Mouse (Mus musculus) heart, embryonic 16.5 days (tissue): ENCODE measurements around the gene Tiam2. TPM values are rescaled to one million over a fixed set of nuclear protein-coding genes. Genes with fewer than 3 reads are reported as not detected.

ENCODE experiments used
- ATAC-seq: fragments of 200-750 bp; cut with Nextera tagmentation; replicated peaks from 2 replicates; pipeline ENCODE4 v1.8.0; 2017; ENCODE audit warnings: moderate number of reproducible peaks; ENCODE audit not compliant: insufficient read depth, low FRiP score; ENCODE audit errors: extremely low read depth
- H3K27ac ChIP-seq: fragments of 300-500 bp; sonication (generic); 2 replicates; pipeline ENCODE4 v1.5.1; 2014; ENCODE audit warnings: mild to moderate bottlenecking, low read length, control low read depth, moderate library complexity
- H3K27me3 ChIP-seq: fragments of 300-500 bp; sonication (generic); 2 replicates; pipeline ENCODE4 v1.6.1; 2014; ENCODE audit warnings: low read length, mixed read lengths; ENCODE audit not compliant: control insufficient read depth, insufficient read depth
- H3K36me3 ChIP-seq: fragments of 300-500 bp; sonication (generic); 2 replicates; pipeline ENCODE4 v1.6.1; 2014; ENCODE audit not compliant: control insufficient read depth, insufficient read depth
- H3K4me1 ChIP-seq: fragments of 300-500 bp; sonication (generic); 2 replicates; pipeline ENCODE4 v1.6.1; 2014; ENCODE audit warnings: low read length, mixed read lengths; ENCODE audit not compliant: control insufficient read depth, insufficient read depth
- H3K4me2 ChIP-seq: fragments of 300-500 bp; sonication (generic); 2 replicates; pipeline ENCODE4 v1.6.1; 2014; ENCODE audit warnings: low read depth, mild to moderate bottlenecking, control low read depth, low read length
- H3K4me3 ChIP-seq: fragments of 300-500 bp; sonication (generic); 2 replicates; pipeline ENCODE4 v1.5.1; 2014; ENCODE audit warnings: mild to moderate bottlenecking, control low read depth, low read length
- H3K9ac ChIP-seq: fragments of 300-500 bp; sonication (generic); 2 replicates; pipeline ENCODE4 v1.6.1; 2014; ENCODE audit warnings: low read length, control low read depth
- H3K9me3 ChIP-seq: fragments of 300-500 bp; sonication (generic); replicated peaks from 2 replicates; pipeline ENCODE4 v1.6.1; 2016; ENCODE audit warnings: low read length; ENCODE audit not compliant: control insufficient read depth
- WGBS: fragments of 180-500 bp; shearing (Covaris S2); extraction: QIAGEN DNeasy Blood & Tissue Kit; methylation state at CpG from one replicate; pipeline ENCODE4 v1.1.7; 2014; 5-methylcytosine and 5-hydroxymethylcytosine counted together
- polyA plus RNA-seq: library from polyadenylated mRNA; unstranded; fragments of >200 nt; fragmentation: Nextera tagmentation; extraction: Ambion mirVana; gene quantifications from 2 replicates; pipeline ENCODE4 v1.2.1, GENCODE M21; 2015

Gene Tiam2
- polyA plus RNA-seq, 1 experiment from 2014 or later: 3.5 TPM

DNA sequence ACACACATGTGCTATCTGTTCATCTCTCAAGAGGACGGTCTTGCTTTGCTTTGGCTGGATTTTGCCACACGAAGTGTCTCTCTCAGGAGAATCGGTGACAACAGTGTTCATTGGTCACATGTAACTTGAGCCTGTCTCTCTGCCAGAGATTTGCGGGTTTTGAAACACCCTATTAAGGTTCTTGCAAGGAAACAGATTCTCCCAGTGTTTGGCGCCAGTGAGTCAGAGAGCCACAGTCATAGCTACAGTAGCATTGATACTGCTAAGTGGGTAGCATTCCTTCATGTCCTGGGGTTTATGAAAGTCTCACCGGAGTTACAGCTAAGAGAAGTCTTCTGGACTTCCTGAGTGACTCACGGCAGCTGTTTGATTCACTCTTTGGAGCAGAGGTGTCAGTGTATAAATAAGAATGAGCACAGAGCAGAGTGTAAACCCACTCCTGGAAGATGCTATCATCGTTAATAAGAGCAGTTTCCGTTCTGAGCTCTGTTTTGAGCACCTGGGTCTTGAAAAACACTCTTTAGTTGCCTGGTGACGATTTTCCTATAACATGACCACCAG lies 93.1 kb downstream of the Tiam2 start:
- Histone ChIP-seq H3K4me2 (no peak overlapping the region), H3K9ac (no peak overlapping the region)
- WGBS: 44% methylated on average over 10 of the region's 10 CpGs

DNA sequence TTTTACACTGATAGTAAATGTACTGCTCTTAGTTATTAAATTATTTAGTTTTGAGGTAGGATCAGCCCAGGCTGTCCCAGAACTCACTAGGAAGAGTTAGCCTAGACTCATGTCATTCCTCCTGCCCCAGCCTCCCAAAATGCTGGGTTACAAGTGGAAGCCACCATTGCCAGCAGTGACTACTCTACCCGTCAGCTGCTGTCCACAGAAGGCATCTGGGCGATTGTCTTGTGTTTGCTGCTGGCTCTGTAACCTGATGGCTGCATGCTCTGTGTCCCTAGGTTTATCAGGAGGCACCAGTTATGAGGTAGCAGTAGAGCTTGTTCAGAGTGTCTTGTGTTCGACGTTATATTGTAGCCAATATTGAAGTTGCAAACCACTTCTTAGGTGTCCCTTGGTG lies 93.8 kb downstream of the Tiam2 start:
- H3K27ac ChIP-seq: no peak overlapping the region
- no peak overlapping the region for H3K4me2 ChIP-seq
- H3K4me3 ChIP-seq: no peak overlapping the region
- no peak overlapping the region for H3K9ac ChIP-seq
- peaks cover 5% of the 10 kb centered on the region; the same call in 1 of the 2 replicates for H3K4me1 ChIP-seq
- H3K9me3 ChIP-seq: no peaks in the 10 kb centered on the region
- ATAC-seq: no peak
- H3K27me3 ChIP-seq: no peaks in the 10 kb centered on the region
- 81% methylated on average over 4 of the region's 4 CpGs for WGBS
- no peaks in the 10 kb centered on the region for H3K36me3 ChIP-seq

More for the DNA sequence above, 93.1 kb downstream of the Tiam2 start:
- H3K4me3 ChIP-seq: no peak overlapping the region
- H3K4me1 ChIP-seq: peaks cover 5% of the 10 kb centered on the region; the same call in 1 of the 2 replicates
- ATAC-seq: no peak
- no peaks in the 10 kb centered on the region for H3K27me3 ChIP-seq
- no peak overlapping the region for H3K27ac ChIP-seq
- no peaks in the 10 kb centered on the region for H3K9me3 ChIP-seq
- no peaks in the 10 kb centered on the region for H3K36me3 ChIP-seq

DNA sequence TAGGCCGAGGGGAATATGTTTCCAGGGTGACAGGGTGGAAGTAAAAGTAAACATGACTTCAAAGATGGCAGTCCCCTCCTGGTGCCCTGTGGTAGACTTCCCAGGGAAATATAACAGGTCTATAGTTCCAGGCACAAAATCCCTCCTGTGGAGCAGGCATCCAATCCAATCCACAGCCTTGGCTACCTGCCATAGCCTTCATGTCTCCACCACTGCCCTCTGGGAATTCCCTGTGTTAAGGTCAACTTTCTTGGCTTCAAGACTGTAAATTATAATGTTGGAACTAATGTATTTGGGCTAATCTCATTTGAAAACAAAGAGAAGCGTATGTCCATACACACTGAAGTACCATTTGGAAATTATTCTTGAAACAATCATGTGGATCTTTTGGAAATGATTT lies 97.0 kb downstream of the Tiam2 start:
- peaks cover 5% of the 10 kb centered on the region; the same call in 1 of the 2 replicates for H3K4me1 ChIP-seq
- no peaks in the 10 kb centered on the region for H3K36me3 ChIP-seq
- no peak overlapping the region for H3K4me3 ChIP-seq
- no peak for ATAC-seq
- no peaks in the 10 kb centered on the region for H3K9me3 ChIP-seq
- no peaks in the 10 kb centered on the region for H3K27me3 ChIP-seq
- 58% methylated on average over 2 of the region's 2 CpGs for WGBS
- H3K9ac ChIP-seq: no peak overlapping the region
- no peak overlapping the region for H3K27ac ChIP-seq
- no peak overlapping the region for H3K4me2 ChIP-seq

DNA sequence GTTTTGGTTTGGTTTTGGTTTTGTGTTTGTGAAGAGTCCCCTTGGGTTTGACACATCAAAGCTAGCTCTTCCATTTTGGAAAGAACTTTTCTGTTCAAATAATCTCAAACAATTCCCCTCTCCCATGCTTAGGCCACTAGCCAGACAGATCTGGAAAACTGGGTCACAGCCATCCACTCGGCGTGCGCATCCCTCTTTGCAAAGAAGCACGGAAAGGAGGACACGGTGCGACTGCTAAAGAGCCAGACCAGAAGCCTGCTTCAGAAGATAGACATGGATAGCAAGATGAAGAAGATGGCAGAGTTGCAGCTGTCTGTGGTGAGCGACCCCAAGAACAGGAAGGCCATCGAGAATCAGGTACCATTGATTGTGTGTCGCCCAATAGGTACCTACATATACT lies 102.3 kb downstream of the Tiam2 start:
- peaks cover 8% of the 10 kb centered on the region for H3K4me1 ChIP-seq
- H3K4me2 ChIP-seq: no peak overlapping the region
- WGBS: 91% methylated on average over 9 of the region's 9 CpGs
- H3K27ac ChIP-seq: no peak overlapping the region
- no peak for ATAC-seq
- H3K9ac ChIP-seq: no peak overlapping the region
- no peak overlapping the region for H3K4me3 ChIP-seq
- H3K9me3 ChIP-seq: no peaks in the 10 kb centered on the region
- H3K27me3 ChIP-seq: no peaks in the 10 kb centered on the region
- no peaks in the 10 kb centered on the region for H3K36me3 ChIP-seq

DNA sequence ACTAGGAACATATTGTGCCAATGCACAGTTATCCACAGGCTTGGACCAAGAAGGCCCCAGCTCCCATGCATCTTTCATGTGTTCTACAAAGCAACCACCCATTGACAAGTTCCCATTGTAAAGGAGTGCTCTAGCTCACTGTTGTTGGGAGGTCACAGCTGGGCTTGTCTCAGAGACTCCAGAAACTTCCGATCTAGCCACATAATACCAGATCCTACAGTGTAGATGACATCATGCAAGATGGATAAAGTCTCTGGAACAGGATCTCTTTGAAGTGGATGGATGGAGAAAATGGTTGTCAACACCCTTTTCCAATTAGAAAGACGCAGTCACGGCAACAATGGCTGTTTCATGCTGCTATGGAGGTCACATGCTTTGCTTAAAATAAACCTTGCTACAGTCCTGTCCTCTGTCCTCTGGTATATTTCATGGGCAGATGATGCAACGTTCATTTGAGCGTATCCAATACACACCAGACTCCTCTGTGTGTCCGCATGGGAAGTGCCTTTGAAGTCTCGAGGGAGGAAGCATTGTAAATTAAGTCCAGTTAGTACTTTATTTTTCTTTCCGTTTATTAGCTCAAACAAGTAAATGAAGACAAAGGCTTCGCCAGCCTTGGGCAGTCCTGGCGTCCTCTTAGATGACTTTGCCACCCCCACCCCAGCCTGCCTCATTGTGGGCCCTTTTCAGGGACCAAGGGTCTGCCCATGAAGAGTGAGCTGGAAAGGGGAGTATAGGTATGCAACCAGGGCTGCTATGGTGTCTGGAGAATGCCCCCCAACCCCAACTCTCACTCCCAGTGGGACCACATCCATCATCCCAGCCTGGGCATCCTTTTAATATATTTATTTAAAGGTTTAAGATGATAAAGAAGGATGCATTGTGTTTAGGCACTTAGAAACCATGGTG lies 106.5 kb downstream of the Tiam2 start:
- WGBS: 45% methylated on average over 10 of the region's 10 CpGs
- Histone ChIP-seq H3K4me3 (no peak overlapping the region), H3K27me3 (no peaks in the 10 kb centered on the region), H3K9me3 (no peaks in the 10 kb centered on the region), H3K36me3 (no peaks in the 10 kb centered on the region), H3K9ac (no peak overlapping the region), H3K4me1 (peaks cover 8% of the 10 kb centered on the region), H3K4me2 (no peak overlapping the region), H3K27ac (no peak overlapping the region)
- ATAC-seq: no peak

DNA sequence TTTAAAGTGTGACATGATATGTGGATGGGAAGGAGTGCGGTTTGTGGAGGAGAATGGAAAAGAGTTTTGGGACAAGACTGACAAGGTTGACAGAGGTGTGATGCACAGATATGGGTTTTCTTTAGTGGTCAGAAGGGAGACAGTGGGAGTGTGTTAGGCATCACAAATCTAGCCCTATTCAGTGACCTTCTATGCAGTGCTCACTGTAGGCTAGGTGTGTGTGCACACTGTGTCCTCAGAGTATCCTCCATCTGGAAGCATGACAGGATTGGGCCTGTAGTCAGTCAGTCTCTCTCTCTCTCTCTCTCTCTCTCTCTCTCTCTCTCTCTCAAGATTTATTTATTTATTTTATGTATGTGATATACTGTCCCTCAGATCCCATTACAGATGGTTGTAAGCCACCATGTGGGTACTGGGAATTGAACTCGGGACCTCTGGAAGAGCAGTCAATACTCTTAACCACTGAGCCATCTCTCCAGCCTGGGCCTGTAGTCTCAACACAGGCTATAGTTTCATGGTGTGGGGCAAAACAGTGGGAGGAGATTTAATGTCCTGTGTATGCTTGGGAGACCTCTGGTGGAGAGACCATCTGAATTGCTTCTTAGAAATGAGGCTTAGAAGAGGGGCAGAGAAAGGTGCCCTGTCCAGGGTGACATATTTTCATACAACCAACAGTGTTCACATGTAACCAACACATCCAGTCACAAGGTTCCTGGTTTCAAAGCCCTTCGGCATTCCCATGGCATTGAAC lies 107.3 kb downstream of the Tiam2 start:
- Histone ChIP-seq H3K27me3 (no peaks in the 10 kb centered on the region), H3K9ac (no peak overlapping the region), H3K4me2 (no peak overlapping the region), H3K36me3 (0 out of 2 replicates have a peak, but pooled peaks cover 3% of the 10 kb centered on the region), H3K4me1 (peaks cover 8% of the 10 kb centered on the region), H3K9me3 (no peaks in the 10 kb centered on the region), H3K4me3 (no peak overlapping the region), H3K27ac (no peak overlapping the region)
- 0 out of 2 replicates have a peak, but pooled peaks have one; percentile 25 for ATAC-seq
- 80% methylated on average over 3 of the region's 3 CpGs for WGBS

DNA sequence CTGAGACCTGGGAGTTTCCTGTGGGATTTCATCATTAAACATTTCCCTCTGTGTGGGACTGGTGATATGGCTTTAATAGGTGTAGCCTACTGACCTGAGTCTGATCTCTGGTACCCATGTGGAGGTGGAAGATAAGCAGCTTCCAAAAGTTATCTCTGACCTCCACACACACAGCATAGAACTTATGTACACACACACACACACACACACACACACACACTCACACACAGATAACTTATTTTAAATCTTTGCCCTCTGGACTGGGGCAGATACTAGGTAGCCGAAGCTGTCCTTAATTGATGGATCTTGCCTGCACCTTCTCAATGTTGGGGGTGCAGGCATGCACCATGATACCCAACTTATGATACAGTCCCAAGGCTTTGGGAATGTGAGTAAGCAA lies 108.9 kb downstream of the Tiam2 start:
- ATAC-seq: 0 out of 2 replicates have a peak, but pooled peaks have one; percentile 10
- no peak overlapping the region for H3K27ac ChIP-seq
- 45% methylated on average over 1 of the region's 1 CpGs for WGBS
- no peaks in the 10 kb centered on the region for H3K27me3 ChIP-seq
- H3K36me3 ChIP-seq: 0 out of 2 replicates have a peak, but pooled peaks cover 3% of the 10 kb centered on the region
- H3K9ac ChIP-seq: no peak overlapping the region
- H3K4me2 ChIP-seq: no peak overlapping the region
- H3K9me3 ChIP-seq: no peaks in the 10 kb centered on the region
- peaks cover 8% of the 10 kb centered on the region for H3K4me1 ChIP-seq
- no peak overlapping the region for H3K4me3 ChIP-seq

DNA sequence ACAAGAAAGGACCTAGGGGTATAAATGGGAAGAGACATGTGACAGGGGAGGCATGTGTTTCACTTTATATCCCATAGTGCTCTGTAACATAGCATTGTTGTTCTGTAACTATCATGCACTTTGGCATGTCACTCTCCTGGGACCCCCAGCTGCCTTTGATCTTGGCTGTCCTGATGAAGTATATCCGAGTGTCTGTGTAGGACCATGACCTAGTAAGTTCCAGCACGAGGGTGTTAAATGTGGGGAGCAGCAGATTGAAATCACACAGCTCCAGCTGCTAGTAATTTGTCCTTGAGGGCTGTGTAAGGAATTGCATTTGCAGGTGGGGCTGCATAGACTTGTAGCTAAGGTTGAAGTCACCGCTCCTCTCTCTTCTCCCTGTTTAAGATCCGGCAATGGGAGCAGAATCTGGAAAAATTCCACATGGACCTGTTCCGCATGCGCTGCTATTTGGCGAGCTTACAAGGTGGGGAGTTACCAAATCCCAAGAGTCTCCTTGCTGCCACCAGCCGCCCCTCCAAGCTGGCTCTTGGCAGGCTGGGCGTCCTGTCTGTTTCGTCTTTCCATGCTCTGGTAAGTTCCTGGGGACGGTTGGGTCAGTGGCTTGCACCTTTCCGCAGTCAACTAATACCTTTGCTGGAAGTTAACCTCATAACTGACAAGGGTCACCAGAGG lies 110.6 kb downstream of the Tiam2 start:
- H3K9ac ChIP-seq: no peak overlapping the region
- ATAC-seq: no peak
- WGBS: 71% methylated on average over 12 of the region's 12 CpGs

More for the DNA sequence above, 110.6 kb downstream of the Tiam2 start:
- H3K27ac ChIP-seq: no peak overlapping the region
- H3K36me3 ChIP-seq: 0 out of 2 replicates have a peak, but pooled peaks cover 3% of the 10 kb centered on the region
- H3K4me3 ChIP-seq: no peak overlapping the region
- no peaks in the 10 kb centered on the region for H3K27me3 ChIP-seq
- H3K4me2 ChIP-seq: no peak overlapping the region
- peaks cover 8% of the 10 kb centered on the region for H3K4me1 ChIP-seq
- no peaks in the 10 kb centered on the region for H3K9me3 ChIP-seq
